Mouse (Mus musculus): ENCODE measurements around the gene Kidins220.

- TF ChIP-seq CTCF (IDR thresholded peaks at IDR 0.05; ENCODE audit: extremely low read depth, insufficient read length, insufficient replicate concordance, low read depth, low read length) = no peak
- TF ChIP-seq POLR2A (IDR thresholded peaks at IDR 0.05; ENCODE audit: low read depth, low read length) = no peak
Observed at GRCm38 (mm10) chr12:25101389-25101788, 126.7 kb downstream of the Kidins220 start.

Measured in small intestine, adult 2 months (tissue).